Mouse (Mus musculus): ENCODE results near the gene Fam208b. TPM values are rescaled to one million over a fixed set of nuclear protein-coding genes. Genes with fewer than 3 reads are reported as not detected.

Fam208b gene
- polyA plus RNA-seq, 1 experiment from 2014 or later: 8.3 TPM

DNA sequence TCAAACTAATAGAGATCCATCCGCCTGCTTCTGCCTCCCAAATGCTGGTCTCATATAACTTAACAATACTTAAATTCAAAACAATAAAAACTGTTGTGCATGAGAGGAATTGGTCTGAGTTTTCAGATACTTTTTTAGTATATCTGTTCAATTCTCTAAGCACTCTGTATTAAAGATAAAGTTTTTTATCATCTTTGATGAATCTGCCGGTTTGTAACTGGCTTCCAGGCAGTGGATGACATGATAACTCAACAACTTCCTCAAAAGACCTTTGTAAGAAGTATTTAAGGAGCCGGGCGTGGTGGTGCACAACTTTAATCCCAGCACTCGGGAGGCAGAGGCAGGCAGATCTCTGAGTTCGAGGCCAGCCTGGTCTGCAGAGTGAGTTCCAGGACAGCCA lies 14.7 kb downstream of the Fam208b start:
- ATAC-seq (replicated peaks; ENCODE audit: low FRiP score, low read depth) (no peak), DNase-seq (ENCODE audit: low spot score) (no peak)
- 93% methylated on average over 6 of the region's 6 CpGs for WGBS
- Histone ChIP-seq H3K4me3 (replicated peaks; ENCODE audit: low read depth, low read length) (no peak overlapping the region), H3K4me2 (ENCODE audit: low read length) (no peak overlapping the region), H3K27ac (no peak overlapping the region), H3K9me3 (replicated peaks; ENCODE audit: low read length) (no peaks in the 10 kb centered on the region), H3K9ac (ENCODE audit: low read depth, low read length) (no peak overlapping the region), H3K36me3 (ENCODE audit: insufficient read depth, low read length) (0 out of 2 replicates have a peak, but pooled peaks cover 23% of the 10 kb centered on the region), H3K4me1 (replicated peaks; ENCODE audit: insufficient read depth, low read length) (no peaks in the 10 kb centered on the region), H3K27me3 (ENCODE audit: insufficient read depth, low read length) (no peaks in the 10 kb centered on the region)
- no peak for TF ChIP-seq CTCF (IDR thresholded peaks at IDR 0.05; ENCODE audit: low read depth)

DNA sequence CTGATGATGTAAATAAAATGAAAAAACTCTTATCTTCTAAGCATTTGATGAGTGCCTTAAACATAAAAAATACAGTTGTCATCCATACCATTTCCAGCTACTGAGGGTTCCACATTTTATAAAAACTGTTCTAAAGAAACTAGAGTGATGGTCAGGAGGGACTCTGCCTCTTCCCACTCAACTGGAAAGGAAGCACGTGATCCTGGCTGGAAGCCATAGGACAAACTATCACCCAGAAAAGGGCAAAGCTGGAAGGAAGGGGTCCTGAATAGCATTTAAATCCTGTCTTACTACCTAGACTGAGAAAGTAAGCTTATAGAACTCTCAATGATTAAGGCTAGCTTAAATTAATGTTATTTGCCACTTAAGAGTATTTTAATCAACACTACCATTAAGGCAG lies 16.6 kb downstream of the Fam208b start:
- Histone ChIP-seq H3K4me2 (ENCODE audit: low read length) (no peak overlapping the region), H3K27me3 (ENCODE audit: insufficient read depth, low read length) (no peaks in the 10 kb centered on the region), H3K27ac (no peak overlapping the region), H3K9me3 (replicated peaks; ENCODE audit: low read length) (no peaks in the 10 kb centered on the region), H3K4me1 (replicated peaks; ENCODE audit: insufficient read depth, low read length) (no peaks in the 10 kb centered on the region), H3K9ac (ENCODE audit: low read depth, low read length) (no peak overlapping the region), H3K4me3 (replicated peaks; ENCODE audit: low read depth, low read length) (no peak overlapping the region), H3K36me3 (ENCODE audit: insufficient read depth, low read length) (peaks cover 29% of the 10 kb centered on the region; the same call in 1 of the 2 replicates)
- WGBS: 83% methylated on average over 1 of the region's 1 CpGs
- no peak for DNase-seq (ENCODE audit: low spot score)
- no peak for TF ChIP-seq CTCF (IDR thresholded peaks at IDR 0.05; ENCODE audit: low read depth)
- no peak for ATAC-seq (replicated peaks; ENCODE audit: low FRiP score, low read depth)

DNA sequence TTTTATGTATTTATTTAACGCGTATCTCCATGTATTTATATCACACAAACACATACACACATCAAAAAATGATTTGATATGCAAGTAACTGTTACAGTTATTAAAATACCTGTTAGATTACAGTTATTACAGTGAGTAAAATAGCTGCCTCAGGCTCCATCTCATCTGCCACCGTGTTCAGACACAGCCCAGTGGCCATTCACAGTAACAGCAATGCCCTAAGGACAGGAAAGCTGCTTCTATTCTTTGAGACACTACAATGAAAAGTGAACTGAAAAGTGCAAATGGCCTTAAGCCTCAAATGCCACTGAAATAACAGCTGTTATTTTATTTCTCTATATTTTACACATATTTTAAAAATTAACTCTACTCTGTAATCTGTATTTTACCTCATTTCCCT lies 20.1 kb downstream of the Fam208b start:
- 92% methylated on average over 3 of the region's 3 CpGs for WGBS
- H3K36me3 ChIP-seq (ENCODE audit: insufficient read depth, low read length): peaks cover 30% of the 10 kb centered on the region; the same call in 1 of the 2 replicates

DNA sequence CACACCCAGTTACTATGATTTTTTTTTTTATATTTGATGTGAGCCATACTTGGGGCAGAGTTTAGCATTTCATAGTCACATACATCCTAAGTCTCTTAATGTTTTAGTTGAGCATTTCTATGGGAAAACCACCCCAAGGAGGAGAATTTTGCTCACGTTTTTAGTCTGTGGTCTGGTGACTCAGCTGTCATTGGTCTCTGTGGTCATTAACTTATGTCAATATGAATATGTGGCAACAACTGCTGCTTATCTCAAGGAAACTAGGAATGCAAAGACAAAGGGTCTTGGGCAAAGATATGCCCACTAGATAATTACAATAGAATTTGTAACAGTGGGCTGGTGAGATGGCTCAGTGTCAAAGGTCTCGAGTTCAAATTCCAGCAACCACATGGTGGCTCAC lies 47.0 kb downstream of the Fam208b start:
- H3K4me1 ChIP-seq (replicated peaks; ENCODE audit: insufficient read depth, low read length): no peaks in the 10 kb centered on the region
- no peak overlapping the region for H3K27ac ChIP-seq
- no peak overlapping the region for H3K9ac ChIP-seq (ENCODE audit: low read depth, low read length)
- DNase-seq (ENCODE audit: low spot score): no peak
- no peaks in the 10 kb centered on the region for H3K9me3 ChIP-seq (replicated peaks; ENCODE audit: low read length)
- no peak for TF ChIP-seq CTCF (IDR thresholded peaks at IDR 0.05; ENCODE audit: low read depth)
- WGBS: 92% methylated on average over 2 of the region's 2 CpGs
- no peak for ATAC-seq (replicated peaks; ENCODE audit: low FRiP score, low read depth)
- no peaks in the 10 kb centered on the region for H3K27me3 ChIP-seq (ENCODE audit: insufficient read depth, low read length)
- H3K36me3 ChIP-seq (ENCODE audit: insufficient read depth, low read length): peaks cover 31% of the 10 kb centered on the region
- H3K4me2 ChIP-seq (ENCODE audit: low read length): no peak overlapping the region
- no peak overlapping the region for H3K4me3 ChIP-seq (replicated peaks; ENCODE audit: low read depth, low read length)

More for the DNA sequence above, 20.1 kb downstream of the Fam208b start:
- no peak overlapping the region for H3K4me3 ChIP-seq (replicated peaks; ENCODE audit: low read depth, low read length)
- peak; percentile 42 for TF ChIP-seq CTCF (IDR thresholded peaks at IDR 0.05; ENCODE audit: low read depth)
- H3K9ac ChIP-seq (ENCODE audit: low read depth, low read length): no peak overlapping the region
- DNase-seq (ENCODE audit: low spot score) (peak; percentile 20), ATAC-seq (replicated peaks; ENCODE audit: low FRiP score, low read depth) (no peak)
- H3K4me1 ChIP-seq (replicated peaks; ENCODE audit: insufficient read depth, low read length): no peaks in the 10 kb centered on the region
- no peak overlapping the region for H3K4me2 ChIP-seq (ENCODE audit: low read length)
- no peak overlapping the region for H3K27ac ChIP-seq
- no peaks in the 10 kb centered on the region for H3K9me3 ChIP-seq (replicated peaks; ENCODE audit: low read length)
- H3K27me3 ChIP-seq (ENCODE audit: insufficient read depth, low read length): no peaks in the 10 kb centered on the region

- ATAC-seq (replicated peaks; ENCODE audit: low FRiP score, low read depth) (no peak), DNase-seq (ENCODE audit: low spot score) (no peak)
- Histone ChIP-seq H3K27me3 (ENCODE audit: insufficient read depth, low read length) (no peaks in the 10 kb centered on the region), H3K9ac (ENCODE audit: low read depth, low read length) (no peak overlapping the region), H3K36me3 (ENCODE audit: insufficient read depth, low read length) (peaks cover 30% of the 10 kb centered on the region), H3K9me3 (replicated peaks; ENCODE audit: low read length) (no peaks in the 10 kb centered on the region), H3K4me1 (replicated peaks; ENCODE audit: insufficient read depth, low read length) (no peaks in the 10 kb centered on the region), H3K4me3 (replicated peaks; ENCODE audit: low read depth, low read length) (no peak overlapping the region), H3K4me2 (ENCODE audit: low read length) (no peak overlapping the region), H3K27ac (no peak overlapping the region)
- peak; percentile 45 for TF ChIP-seq CTCF (IDR thresholded peaks at IDR 0.05; ENCODE audit: low read depth)
- WGBS: 97% methylated on average over 1 of the region's 1 CpGs
Measured at GRCm38 (mm10) chr13:3563130-3563529, 47.8 kb downstream of the Fam208b start.

DNA sequence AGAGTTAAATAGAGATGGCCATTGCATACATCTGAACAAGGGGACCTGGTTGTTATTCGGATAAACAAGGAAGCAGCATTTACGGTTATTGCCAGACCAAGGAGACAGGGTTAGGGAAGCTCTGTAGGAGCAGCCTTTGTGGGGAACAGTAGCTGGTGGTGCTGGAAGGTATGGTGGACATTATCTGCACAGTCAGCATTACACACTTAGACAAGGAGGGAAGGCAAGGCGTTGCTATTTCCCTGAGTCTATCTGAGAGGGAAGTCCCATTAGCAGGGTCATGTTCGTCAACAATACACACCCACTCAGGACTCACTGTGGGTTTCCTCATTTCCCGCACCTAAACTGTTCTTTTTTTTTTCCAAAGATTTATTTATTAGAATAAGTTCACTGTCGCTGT lies 63.1 kb downstream of the Fam208b start:
- no peak overlapping the region for H3K4me2 ChIP-seq (ENCODE audit: low read length)
- H3K36me3 ChIP-seq (ENCODE audit: insufficient read depth, low read length): 0 out of 2 replicates have a peak, but pooled peaks cover 3% of the 10 kb centered on the region
- DNase-seq (ENCODE audit: low spot score) (no peak), ATAC-seq (replicated peaks; ENCODE audit: low FRiP score, low read depth) (no peak)
- H3K27me3 ChIP-seq (ENCODE audit: insufficient read depth, low read length): no peaks in the 10 kb centered on the region
- H3K9ac ChIP-seq (ENCODE audit: low read depth, low read length): no peak overlapping the region
- no peak overlapping the region for H3K27ac ChIP-seq
- H3K9me3 ChIP-seq (replicated peaks; ENCODE audit: low read length): no peaks in the 10 kb centered on the region
- H3K4me3 ChIP-seq (replicated peaks; ENCODE audit: low read depth, low read length): no peak overlapping the region
- TF ChIP-seq CTCF (IDR thresholded peaks at IDR 0.05; ENCODE audit: low read depth): no peak
- H3K4me1 ChIP-seq (replicated peaks; ENCODE audit: insufficient read depth, low read length): no peaks in the 10 kb centered on the region
- 88% methylated on average over 6 of the region's 6 CpGs for WGBS

GRCm38 (mm10) chr13:3547410-3547809 lies 63.5 kb downstream of the Fam208b start:
- no peak for DNase-seq (ENCODE audit: low spot score)
- H3K4me1 ChIP-seq (replicated peaks; ENCODE audit: insufficient read depth, low read length): no peaks in the 10 kb centered on the region
- H3K27ac ChIP-seq: no peak overlapping the region
- no peak overlapping the region for H3K9ac ChIP-seq (ENCODE audit: low read depth, low read length)
- no peak overlapping the region for H3K4me3 ChIP-seq (replicated peaks; ENCODE audit: low read depth, low read length)
- H3K4me2 ChIP-seq (ENCODE audit: low read length): no peak overlapping the region
- no peaks in the 10 kb centered on the region for H3K27me3 ChIP-seq (ENCODE audit: insufficient read depth, low read length)
- ATAC-seq (replicated peaks; ENCODE audit: low FRiP score, low read depth): no peak
- 68% methylated on average over 3 of the region's 3 CpGs for WGBS
- H3K36me3 ChIP-seq (ENCODE audit: insufficient read depth, low read length): 0 out of 2 replicates have a peak, but pooled peaks cover 1% of the 10 kb centered on the region
- H3K9me3 ChIP-seq (replicated peaks; ENCODE audit: low read length): no peaks in the 10 kb centered on the region
- TF ChIP-seq CTCF (IDR thresholded peaks at IDR 0.05; ENCODE audit: low read depth): no peak

Data from kidney, postnatal 0 days (tissue).